Mouse (Mus musculus): ENCODE measurements around the gene Bcl9. TPM values are rescaled to one million over a fixed set of nuclear protein-coding genes. Genes with fewer than 3 reads are reported as not detected.

Gene Bcl9
- polyA plus RNA-seq, 1 experiment from 2014 or later, result 78.3 TPM

DNA sequence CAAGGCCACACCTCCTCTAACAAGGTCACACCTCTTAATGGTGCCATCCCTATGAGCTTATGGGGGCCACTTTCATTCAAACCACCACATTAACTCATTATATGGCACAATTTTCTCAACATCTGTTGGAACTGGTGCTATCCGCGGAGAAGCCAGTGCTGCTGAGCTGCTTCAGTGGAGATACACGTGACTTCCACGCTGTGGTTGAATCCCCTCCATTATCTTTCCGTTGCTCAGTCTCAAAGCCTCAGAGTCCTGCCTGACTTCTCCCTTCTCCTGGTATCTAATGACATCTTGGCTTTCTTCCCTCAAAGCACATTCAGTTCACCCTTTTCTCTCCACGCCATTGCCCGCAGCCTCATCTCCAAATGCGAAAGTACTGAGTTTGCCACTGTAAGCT is 101.1 kb downstream of the Bcl9 start:
- no peak for ATAC-seq
- Histone ChIP-seq H3K27ac (ENCODE audit: low read length) (no peak overlapping the region), H3K27me3 (ENCODE audit: control insufficient read depth, insufficient read depth, low read depth, low read length) (no peaks in the 10 kb centered on the region), H3K9ac (ENCODE audit: low read depth, low read length) (no peak overlapping the region), H3K36me3 (ENCODE audit: control insufficient read depth, insufficient read depth, low read length) (no peaks in the 10 kb centered on the region), H3K4me2 (ENCODE audit: low read length) (no peak overlapping the region), H3K4me1 (ENCODE audit: control insufficient read depth, insufficient read depth, low read length) (no peaks in the 10 kb centered on the region), H3K9me3 (replicated peaks; ENCODE audit: control insufficient read depth, low read length, poor library complexity, severe bottlenecking) (no peaks in the 10 kb centered on the region), H3K4me3 (ENCODE audit: low read depth, low read length) (no peak overlapping the region)
- WGBS, result 91% methylated on average over 8 of the region's 8 CpGs

DNA sequence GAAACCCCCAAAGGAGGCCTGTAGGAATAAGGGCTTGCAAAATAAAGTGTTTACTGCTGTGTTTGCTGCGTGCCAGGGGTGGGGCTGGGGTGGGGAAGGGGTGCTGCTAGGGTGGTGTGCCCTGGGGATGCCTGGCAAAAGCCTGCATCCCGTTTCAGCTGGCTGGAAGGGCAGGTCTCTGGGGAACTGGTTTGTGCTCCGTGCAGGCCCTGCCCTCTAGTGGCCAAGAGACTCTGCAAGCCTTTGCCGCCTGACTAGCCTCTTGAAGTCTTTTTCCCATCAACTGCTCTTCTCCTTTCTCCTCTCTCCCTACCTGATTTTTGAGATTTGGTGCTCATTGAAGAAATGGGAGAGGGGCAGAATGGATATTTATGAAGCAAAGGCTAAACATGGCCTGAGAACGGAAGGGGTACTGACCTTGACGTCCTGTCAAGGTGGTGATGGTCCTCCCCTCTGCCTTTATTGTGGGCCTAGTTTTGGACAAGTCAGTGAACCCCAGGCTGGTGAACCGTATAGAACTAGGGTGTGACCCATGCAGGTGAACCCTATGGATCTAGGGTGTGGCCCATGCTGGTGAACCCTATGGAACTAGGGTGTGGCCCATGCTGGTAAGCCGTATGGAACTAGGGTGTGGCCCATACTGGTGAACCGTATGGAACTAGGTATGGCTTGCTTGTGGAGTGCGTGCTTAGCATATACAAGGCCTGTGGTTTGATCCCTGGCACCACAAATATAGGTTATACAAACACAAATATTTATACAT is 112.4 kb downstream of the Bcl9 start:
- Histone ChIP-seq H3K36me3 (ENCODE audit: control insufficient read depth, insufficient read depth, low read length) (no peaks in the 10 kb centered on the region), H3K9me3 (replicated peaks; ENCODE audit: control insufficient read depth, low read length, poor library complexity, severe bottlenecking) (no peaks in the 10 kb centered on the region), H3K4me3 (ENCODE audit: low read depth, low read length) (no peak overlapping the region), H3K4me2 (ENCODE audit: low read length) (no peak overlapping the region), H3K9ac (ENCODE audit: low read depth, low read length) (no peak overlapping the region), H3K27ac (ENCODE audit: low read length) (no peak overlapping the region), H3K27me3 (ENCODE audit: control insufficient read depth, insufficient read depth, low read depth, low read length) (no peaks in the 10 kb centered on the region), H3K4me1 (ENCODE audit: control insufficient read depth, insufficient read depth, low read length) (peaks cover 5% of the 10 kb centered on the region; the same call in 1 of the 2 replicates)
- ATAC-seq, result peak; percentile 46; the same call in 1 of the 2 replicates
- 43% methylated on average over 10 of the region's 10 CpGs for WGBS

DNA sequence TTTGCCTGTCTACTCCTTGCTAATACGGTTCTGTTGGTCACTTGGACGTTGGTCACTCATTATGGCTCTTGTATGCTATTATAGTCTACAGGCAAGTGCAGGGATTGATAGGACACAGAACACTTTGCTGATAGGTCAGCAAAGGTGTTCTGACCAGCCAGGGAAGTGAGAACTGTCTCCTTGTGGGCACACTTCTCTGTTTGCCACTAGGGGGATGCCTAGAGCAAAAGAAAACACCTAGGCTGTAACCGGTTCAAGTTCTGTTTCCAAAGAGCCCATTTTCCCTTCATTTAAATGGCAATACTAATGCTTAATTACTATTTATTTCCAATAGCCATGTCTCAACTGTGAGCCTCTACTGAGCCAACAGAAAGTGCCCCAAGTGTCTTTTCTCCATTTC is 113.9 kb downstream of the Bcl9 start:
- Histone ChIP-seq H3K27ac (ENCODE audit: low read length) (no peak overlapping the region), H3K4me1 (ENCODE audit: control insufficient read depth, insufficient read depth, low read length) (peaks cover 7% of the 10 kb centered on the region; the same call in 1 of the 2 replicates), H3K9ac (ENCODE audit: low read depth, low read length) (no peak overlapping the region), H3K27me3 (ENCODE audit: control insufficient read depth, insufficient read depth, low read depth, low read length) (no peaks in the 10 kb centered on the region), H3K9me3 (replicated peaks; ENCODE audit: control insufficient read depth, low read length, poor library complexity, severe bottlenecking) (no peaks in the 10 kb centered on the region), H3K36me3 (ENCODE audit: control insufficient read depth, insufficient read depth, low read length) (no peaks in the 10 kb centered on the region), H3K4me2 (ENCODE audit: low read length) (no peak overlapping the region), H3K4me3 (ENCODE audit: low read depth, low read length) (no peak overlapping the region)
- 39% methylated on average over 3 of the region's 3 CpGs for WGBS
- ATAC-seq, result no peak

DNA sequence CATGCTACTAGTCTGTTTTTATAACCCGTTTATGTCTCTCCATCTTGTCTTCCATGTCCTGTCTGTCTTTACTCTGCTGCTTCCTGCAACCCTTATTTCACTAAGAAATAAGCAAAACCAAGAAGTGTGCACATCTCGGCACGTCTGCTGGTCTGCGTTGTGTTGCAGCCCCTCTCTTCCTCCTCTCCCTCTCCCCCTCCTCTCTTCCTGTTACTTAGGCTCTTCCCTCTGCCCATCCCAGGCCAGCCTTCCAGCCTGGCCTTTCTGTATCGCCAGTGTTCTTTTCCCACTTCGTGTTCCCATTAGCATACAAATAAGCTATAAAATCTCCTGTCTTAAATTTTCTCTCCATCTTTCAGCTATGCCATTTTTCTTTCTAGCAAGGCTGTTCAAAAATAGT is 117.2 kb downstream of the Bcl9 start:
- 0 out of 2 replicates have a peak, but pooled peaks have one; percentile 52 for ATAC-seq
- 39% methylated on average over 6 of the region's 6 CpGs for WGBS
- no peaks in the 10 kb centered on the region; the same call in 1 of the 2 replicates for H3K36me3 ChIP-seq (ENCODE audit: control insufficient read depth, insufficient read depth, low read length)
- no peak overlapping the region for H3K4me3 ChIP-seq (ENCODE audit: low read depth, low read length)
- H3K27me3 ChIP-seq (ENCODE audit: control insufficient read depth, insufficient read depth, low read depth, low read length), result no peaks in the 10 kb centered on the region
- H3K9ac ChIP-seq (ENCODE audit: low read depth, low read length), result no peak overlapping the region
- H3K27ac ChIP-seq (ENCODE audit: low read length), result peak overlapping the region; percentile 5; the same call in 1 of the 2 replicates
- no peak overlapping the region for H3K4me2 ChIP-seq (ENCODE audit: low read length)
- peaks cover 7% of the 10 kb centered on the region; the same call in 1 of the 2 replicates for H3K4me1 ChIP-seq (ENCODE audit: control insufficient read depth, insufficient read depth, low read length)
- no peaks in the 10 kb centered on the region for H3K9me3 ChIP-seq (replicated peaks; ENCODE audit: control insufficient read depth, low read length, poor library complexity, severe bottlenecking)

DNA sequence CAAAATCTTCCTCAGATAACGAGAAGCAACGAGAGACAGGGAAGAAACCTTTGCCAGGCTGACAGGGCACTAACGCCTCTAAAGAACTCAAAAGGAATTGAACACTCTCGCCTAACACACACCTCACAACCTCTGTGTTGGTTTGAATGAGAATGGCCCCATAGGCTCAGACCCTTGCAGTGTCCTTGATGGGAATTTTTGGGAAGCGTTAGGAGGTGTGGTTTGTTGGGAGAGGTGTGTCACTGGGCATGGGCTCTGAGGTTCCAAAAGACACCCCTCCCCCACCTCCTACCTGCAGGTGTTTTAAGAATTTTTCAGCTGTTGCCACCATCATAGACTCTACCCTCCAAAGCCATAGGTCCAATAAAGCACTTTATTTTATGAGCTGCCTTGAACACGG is 118.8 kb downstream of the Bcl9 start:
- H3K27me3 ChIP-seq (ENCODE audit: control insufficient read depth, insufficient read depth, low read depth, low read length), result no peaks in the 10 kb centered on the region
- H3K9me3 ChIP-seq (replicated peaks; ENCODE audit: control insufficient read depth, low read length, poor library complexity, severe bottlenecking), result no peaks in the 10 kb centered on the region
- no peak overlapping the region for H3K9ac ChIP-seq (ENCODE audit: low read depth, low read length)
- ATAC-seq, result no peak
- H3K4me1 ChIP-seq (ENCODE audit: control insufficient read depth, insufficient read depth, low read length), result peaks cover 7% of the 10 kb centered on the region; the same call in 1 of the 2 replicates
- H3K4me3 ChIP-seq (ENCODE audit: low read depth, low read length), result no peak overlapping the region
- H3K4me2 ChIP-seq (ENCODE audit: low read length), result no peak overlapping the region
- WGBS, result 84% methylated on average over 6 of the region's 6 CpGs
- H3K36me3 ChIP-seq (ENCODE audit: control insufficient read depth, insufficient read depth, low read length), result no peaks in the 10 kb centered on the region; the same call in 1 of the 2 replicates
- no peak overlapping the region for H3K27ac ChIP-seq (ENCODE audit: low read length)

DNA sequence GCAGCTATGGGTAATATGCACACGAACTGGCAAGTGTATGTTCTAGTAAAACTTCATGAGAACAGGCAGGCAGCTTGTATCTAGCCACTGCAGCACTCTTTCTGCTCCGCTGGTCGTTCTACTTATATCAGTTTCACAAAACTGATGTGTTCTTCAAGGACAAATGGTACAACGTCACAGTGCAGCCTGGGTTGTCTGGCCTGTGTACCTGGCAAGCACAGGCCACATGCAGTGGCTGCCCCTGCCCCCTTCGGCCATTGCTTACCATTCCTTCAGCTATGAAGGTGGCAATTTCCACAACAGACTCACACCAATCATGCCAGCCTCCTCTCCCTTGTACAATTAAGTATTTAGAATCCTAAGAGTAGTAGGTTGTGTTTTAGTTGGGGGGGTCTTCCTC is 125.1 kb downstream of the Bcl9 start:
- no peak overlapping the region for H3K27ac ChIP-seq (ENCODE audit: low read length)
- 90% methylated on average over 5 of the region's 5 CpGs for WGBS
- no peaks in the 10 kb centered on the region for H3K27me3 ChIP-seq (ENCODE audit: control insufficient read depth, insufficient read depth, low read depth, low read length)
- no peak overlapping the region for H3K4me2 ChIP-seq (ENCODE audit: low read length)
- no peaks in the 10 kb centered on the region for H3K9me3 ChIP-seq (replicated peaks; ENCODE audit: control insufficient read depth, low read length, poor library complexity, severe bottlenecking)
- no peaks in the 10 kb centered on the region; the same call in 1 of the 2 replicates for H3K36me3 ChIP-seq (ENCODE audit: control insufficient read depth, insufficient read depth, low read length)
- no peak overlapping the region for H3K9ac ChIP-seq (ENCODE audit: low read depth, low read length)
- H3K4me1 ChIP-seq (ENCODE audit: control insufficient read depth, insufficient read depth, low read length), result no peaks in the 10 kb centered on the region
- ATAC-seq, result no peak
- H3K4me3 ChIP-seq (ENCODE audit: low read depth, low read length), result no peak overlapping the region

DNA sequence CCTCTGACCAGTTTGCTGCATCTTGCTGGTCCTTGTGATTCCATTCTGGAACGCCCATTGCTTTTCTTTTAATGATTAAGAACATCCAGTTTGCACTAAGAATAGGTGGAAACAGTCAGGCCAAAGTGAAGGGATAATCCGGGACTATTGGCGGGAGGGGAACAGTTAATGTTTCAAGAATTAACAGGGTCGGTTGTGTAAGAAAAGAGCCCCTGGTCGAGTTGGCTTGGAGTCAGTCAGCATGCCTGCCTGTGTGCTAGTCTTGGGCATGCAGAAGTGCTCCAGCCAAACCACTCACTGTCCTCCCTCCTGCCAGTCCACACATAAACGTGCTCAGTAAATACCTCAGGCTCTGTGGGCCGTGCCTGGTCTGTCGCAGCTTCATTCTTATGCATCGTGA is 125.5 kb downstream of the Bcl9 start:
- ATAC-seq, result no peak
- Histone ChIP-seq H3K9me3 (replicated peaks; ENCODE audit: control insufficient read depth, low read length, poor library complexity, severe bottlenecking) (no peaks in the 10 kb centered on the region), H3K4me3 (ENCODE audit: low read depth, low read length) (no peak overlapping the region), H3K9ac (ENCODE audit: low read depth, low read length) (no peak overlapping the region), H3K4me1 (ENCODE audit: control insufficient read depth, insufficient read depth, low read length) (no peaks in the 10 kb centered on the region), H3K27me3 (ENCODE audit: control insufficient read depth, insufficient read depth, low read depth, low read length) (no peaks in the 10 kb centered on the region), H3K4me2 (ENCODE audit: low read length) (no peak overlapping the region), H3K27ac (ENCODE audit: low read length) (no peak overlapping the region), H3K36me3 (ENCODE audit: control insufficient read depth, insufficient read depth, low read length) (no peaks in the 10 kb centered on the region; the same call in 1 of the 2 replicates)
- 58% methylated on average over 9 of the region's 9 CpGs for WGBS

DNA sequence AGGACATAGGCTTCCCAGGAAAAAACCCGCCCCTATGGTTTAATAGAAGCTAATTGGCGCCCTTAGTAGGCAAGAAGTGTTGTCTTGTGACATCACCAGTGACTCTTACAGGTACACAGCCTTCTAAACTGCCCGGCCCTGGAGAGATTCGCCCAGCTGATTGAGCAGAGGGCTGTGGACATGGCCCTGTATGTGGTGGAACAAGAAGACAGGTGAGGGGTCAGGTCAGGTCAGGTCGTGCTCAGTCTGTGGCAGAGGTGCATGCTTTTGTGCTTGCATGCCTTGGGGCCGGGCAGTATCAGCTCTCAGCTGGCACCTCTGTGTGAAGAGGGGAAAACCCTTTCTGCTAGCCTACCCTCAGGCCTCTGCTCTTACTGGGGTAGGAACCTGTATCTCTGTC is 126.2 kb downstream of the Bcl9 start:
- Histone ChIP-seq H3K9me3 (replicated peaks; ENCODE audit: control insufficient read depth, low read length, poor library complexity, severe bottlenecking) (no peaks in the 10 kb centered on the region), H3K36me3 (ENCODE audit: control insufficient read depth, insufficient read depth, low read length) (no peaks in the 10 kb centered on the region), H3K4me1 (ENCODE audit: control insufficient read depth, insufficient read depth, low read length) (no peaks in the 10 kb centered on the region), H3K4me2 (ENCODE audit: low read length) (no peak overlapping the region), H3K27ac (ENCODE audit: low read length) (no peak overlapping the region), H3K27me3 (ENCODE audit: control insufficient read depth, insufficient read depth, low read depth, low read length) (no peaks in the 10 kb centered on the region), H3K4me3 (ENCODE audit: low read depth, low read length) (no peak overlapping the region), H3K9ac (ENCODE audit: low read depth, low read length) (no peak overlapping the region)
- WGBS, result 86% methylated on average over 6 of the region's 6 CpGs
- ATAC-seq, result no peak

DNA sequence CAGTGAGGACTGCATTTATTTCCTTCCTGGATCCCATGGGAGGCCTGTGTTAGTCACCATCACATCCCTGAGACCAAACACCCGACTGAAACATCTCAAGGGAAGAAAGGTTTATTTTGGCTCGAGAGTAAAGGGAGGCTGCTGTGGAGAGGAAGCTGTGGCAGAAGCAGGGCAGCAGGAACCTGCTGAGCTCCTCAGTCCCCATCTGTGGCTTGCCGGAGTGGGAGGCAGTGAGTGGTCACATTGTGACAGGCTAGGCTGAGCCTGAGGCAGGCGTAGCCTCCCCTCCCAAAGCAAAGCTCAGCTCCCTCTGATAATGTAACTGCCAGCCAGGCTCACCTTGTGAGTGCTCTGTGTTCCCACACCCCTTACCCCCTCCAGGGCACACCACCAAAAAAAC is 130.6 kb downstream of the Bcl9 start:
- H3K9ac ChIP-seq (ENCODE audit: low read depth, low read length), result no peak overlapping the region
- no peaks in the 10 kb centered on the region for H3K36me3 ChIP-seq (ENCODE audit: control insufficient read depth, insufficient read depth, low read length)
- no peaks in the 10 kb centered on the region for H3K27me3 ChIP-seq (ENCODE audit: control insufficient read depth, insufficient read depth, low read depth, low read length)
- H3K4me1 ChIP-seq (ENCODE audit: control insufficient read depth, insufficient read depth, low read length), result no peaks in the 10 kb centered on the region
- ATAC-seq, result no peak
- no peak overlapping the region for H3K27ac ChIP-seq (ENCODE audit: low read length)
- no peak overlapping the region for H3K4me3 ChIP-seq (ENCODE audit: low read depth, low read length)
- no peak overlapping the region for H3K4me2 ChIP-seq (ENCODE audit: low read length)
- no peaks in the 10 kb centered on the region for H3K9me3 ChIP-seq (replicated peaks; ENCODE audit: control insufficient read depth, low read length, poor library complexity, severe bottlenecking)
- 77% methylated on average over 4 of the region's 4 CpGs for WGBS

Data from midbrain, embryonic 16.5 days (tissue).